Mouse (Mus musculus): ENCODE data around the gene Olfr1469. TPM values are rescaled to one million over a fixed set of nuclear protein-coding genes. Genes with fewer than 3 reads are reported as not detected.
"Not testable (repeated sequence)": the region's sequence is repeated elsewhere in the genome, so short reads cannot be mapped to it uniquely, and the experiment has no call there.

The Olfr1469 gene
- not detected for total RNA-seq (2021)
- long read RNA-seq, experiment 1 = 0 reads
- long read RNA-seq, experiment 2 = 0 reads

DNA sequence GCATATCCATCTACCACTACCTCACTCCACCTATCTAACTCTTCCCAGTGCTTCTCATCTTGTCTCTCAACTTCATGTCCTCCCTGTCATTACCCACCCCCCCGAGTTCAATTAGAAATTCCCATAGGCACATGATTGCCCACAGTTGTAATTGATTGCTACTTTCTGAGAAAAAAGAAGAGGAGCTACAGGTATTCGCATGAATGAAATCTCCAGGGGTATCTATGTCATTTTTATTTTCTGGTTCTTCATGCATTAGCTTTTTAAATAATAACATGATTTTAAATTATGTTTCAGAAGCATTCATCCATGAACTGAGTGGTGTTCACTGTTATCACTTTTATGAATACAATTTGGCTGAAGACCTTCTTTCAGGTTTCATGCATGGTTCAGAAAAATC is at the start of gene Olfr1469:
Gene Olfr1469, plus strand, starts transcription at position 301 of the 400 bp plus-strand sequence.
- DNase-seq = no peak

DNA sequence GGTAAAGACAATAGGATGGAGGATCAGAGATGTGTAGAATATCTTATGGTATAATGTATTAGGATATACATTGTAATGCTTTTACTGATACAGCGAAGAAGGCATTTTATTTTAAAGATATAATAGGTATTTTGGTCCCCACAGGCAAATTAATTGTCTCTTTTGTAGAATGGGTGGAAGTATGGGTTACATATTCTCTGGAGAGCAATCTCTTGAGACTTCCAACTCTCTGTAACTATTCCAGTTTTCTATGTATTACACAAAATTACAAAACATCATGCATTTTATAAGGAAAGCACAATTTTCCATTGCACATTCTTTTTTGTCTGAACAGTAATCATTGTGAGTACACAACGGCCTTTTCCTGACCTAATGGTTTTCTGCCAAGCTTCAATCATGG is 45.7 kb upstream of the Olfr1469 start, which contains the start of gene Olfr1467:
Gene Olfr1467, plus strand, starts transcription at position 301 of the 400 bp plus-strand sequence.
- no peak for DNase-seq

DNA sequence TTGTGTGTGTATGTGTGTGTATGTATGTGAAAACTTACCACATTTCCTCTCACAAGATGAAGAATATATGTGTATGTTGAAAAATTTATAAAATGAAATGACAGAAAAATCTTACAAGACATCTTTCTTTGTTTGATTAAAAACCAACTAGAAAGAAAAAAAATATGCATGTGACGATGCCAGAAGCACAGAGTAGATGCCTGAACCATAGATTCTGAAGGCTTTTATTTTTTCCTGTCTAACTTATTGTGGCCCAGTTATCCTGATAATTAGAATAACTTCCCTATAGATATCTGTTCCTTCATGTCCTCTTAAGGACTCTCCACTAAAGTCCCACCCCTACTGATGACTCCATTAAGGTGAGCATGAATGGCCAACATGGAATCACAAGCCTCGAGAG is 35.5 kb downstream of the Olfr1469 start, which contains the start of gene Olfr1471:
Gene Olfr1471, plus strand, starts transcription at position 301 of the 400 bp plus-strand sequence.
- not testable (repeated sequence) for DNase-seq

DNA sequence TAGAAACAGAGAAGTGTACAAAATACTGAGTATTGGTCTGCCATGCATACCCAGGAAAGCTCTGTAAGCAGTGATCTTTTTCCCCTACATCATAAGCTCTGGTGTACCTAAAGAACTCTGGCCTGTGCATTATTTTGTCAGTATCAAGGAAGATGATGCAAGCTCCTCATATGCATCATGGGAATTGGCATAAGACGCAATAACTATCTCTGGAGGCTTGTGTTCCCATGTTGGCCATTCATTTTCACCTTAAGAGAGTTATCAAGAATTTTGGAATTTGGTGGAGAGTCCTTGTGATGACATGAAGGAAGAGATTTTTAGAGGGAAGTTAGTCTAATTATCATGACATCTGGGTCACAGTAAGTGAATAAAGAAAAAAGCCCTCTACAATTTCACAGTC is 48.3 kb downstream of the Olfr1469 start, which contains the start of gene Olfr1472:
Gene Olfr1472, minus strand, starts transcription at position 101 of the 400 bp plus-strand sequence.
- no peak for DNase-seq

Other genes with a start within 250 kb of the Olfr1469 start
- gene Olfr1461, start 244.8 kb upstream of the Olfr1469 start, total RNA-seq (2021) = not detected
- gene Olfr1462, start 222.1 kb upstream of the Olfr1469 start, total RNA-seq (2021) = not detected
- gene Olfr1463, start 176.5 kb upstream of the Olfr1469 start, total RNA-seq (2021) = not detected
- gene Olfr1465, start 92.3 kb upstream of the Olfr1469 start, total RNA-seq (2021) = not detected
- gene Olfr1466, start 69.0 kb upstream of the Olfr1469 start, total RNA-seq (2021) = not detected
- gene Olfr1467, start 45.6 kb upstream of the Olfr1469 start, total RNA-seq (2021) = not detected
- not detected for gene Olfr1471, start 35.6 kb downstream of the Olfr1469 start, total RNA-seq (2021)
- not detected for gene Olfr1472, start 48.2 kb downstream of the Olfr1469 start, total RNA-seq (2021)
- not detected for gene Olfr1474, start 61.7 kb downstream of the Olfr1469 start, total RNA-seq (2021)
- gene Olfr1475, start 72.3 kb downstream of the Olfr1469 start, total RNA-seq (2021) = not detected
- gene Olfr1477, start 92.7 kb downstream of the Olfr1469 start, total RNA-seq (2021) = not detected
- not detected for gene Olfr1480, start 120.1 kb downstream of the Olfr1469 start, total RNA-seq (2021)
- gene Olfr1484, start 175.7 kb downstream of the Olfr1469 start, total RNA-seq (2021) = not detected
- gene Olfr1487, start 209.5 kb downstream of the Olfr1469 start, total RNA-seq (2021) = not detected
- gene Olfr1489, start 223.8 kb downstream of the Olfr1469 start, total RNA-seq (2021) = not detected
- gene Olfr1490, start 243.2 kb downstream of the Olfr1469 start, total RNA-seq (2021) = not detected